Mouse (Mus musculus) T-helper 1 cell (primary cell): Measurements from ENCODE around the gene Gm21988.

Experiments
- in situ Hi-C: fragments of 300-600 bp; cut with MboI, MseI; formaldehyde crosslinking; loops from one replicate; pipeline ENCODE4 v1.15.1; 2025; ENCODE audit warnings: high pct_unique_total_duplicates

Gm21988 gene

DNA sequence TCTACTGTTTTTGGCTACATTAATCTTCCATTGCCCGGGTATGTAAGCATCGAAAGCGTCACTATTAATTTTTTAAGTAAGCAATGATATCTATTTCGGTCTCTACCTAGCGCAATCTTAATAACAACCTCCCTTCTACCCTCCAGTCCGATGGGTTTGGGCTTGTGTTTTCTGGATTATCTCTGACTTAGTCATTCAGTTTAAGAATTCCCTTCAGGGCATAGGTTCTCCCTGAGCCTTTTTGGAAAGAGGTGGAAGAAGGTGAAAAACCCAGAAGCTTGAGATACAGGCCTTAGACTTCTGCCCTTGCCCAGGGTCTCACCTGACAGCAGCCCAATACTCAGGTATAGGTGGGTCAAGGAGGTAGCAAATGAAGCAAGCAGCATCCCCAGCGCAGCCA is 19.8 kb downstream of the Gm21988 start:
- in situ Hi-C loops = no loop called here

DNA sequence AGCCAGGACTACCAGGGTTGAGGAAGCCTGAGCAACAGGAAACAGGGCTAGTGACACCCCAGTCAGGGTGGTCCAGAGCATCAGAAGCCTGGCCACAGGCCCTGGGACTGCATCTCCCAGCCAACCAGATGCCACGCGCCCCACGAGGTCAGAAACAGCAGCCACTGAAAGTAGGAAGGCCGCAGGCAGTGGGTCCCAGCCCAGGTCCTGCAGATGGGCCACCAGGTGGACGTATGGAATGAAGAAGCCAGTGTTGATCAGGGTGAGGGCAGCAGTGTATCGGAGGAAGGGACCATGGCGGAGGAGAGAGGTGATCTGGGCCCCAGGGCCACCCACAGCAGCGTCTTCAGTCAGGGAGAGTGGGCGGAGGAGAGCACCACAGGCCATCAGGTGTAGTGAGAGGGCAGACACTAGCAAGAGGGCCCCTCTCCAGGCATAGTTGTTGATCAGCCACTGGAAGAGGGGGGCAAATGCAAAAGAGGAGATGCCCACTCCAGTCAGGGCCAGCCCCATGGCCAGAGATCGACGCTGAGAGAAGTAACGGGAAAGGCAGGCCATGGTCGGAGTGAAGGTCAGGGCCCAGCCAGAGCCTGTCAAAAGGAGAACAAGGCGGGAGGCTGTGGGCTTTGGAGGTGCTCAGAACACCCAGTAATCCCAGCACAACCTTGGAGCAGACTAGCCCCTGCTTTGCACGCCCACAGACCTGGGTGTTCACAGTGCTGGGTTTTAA is 20.7 kb downstream of the Gm21988 start:
- in situ Hi-C loops = no loop called here

DNA sequence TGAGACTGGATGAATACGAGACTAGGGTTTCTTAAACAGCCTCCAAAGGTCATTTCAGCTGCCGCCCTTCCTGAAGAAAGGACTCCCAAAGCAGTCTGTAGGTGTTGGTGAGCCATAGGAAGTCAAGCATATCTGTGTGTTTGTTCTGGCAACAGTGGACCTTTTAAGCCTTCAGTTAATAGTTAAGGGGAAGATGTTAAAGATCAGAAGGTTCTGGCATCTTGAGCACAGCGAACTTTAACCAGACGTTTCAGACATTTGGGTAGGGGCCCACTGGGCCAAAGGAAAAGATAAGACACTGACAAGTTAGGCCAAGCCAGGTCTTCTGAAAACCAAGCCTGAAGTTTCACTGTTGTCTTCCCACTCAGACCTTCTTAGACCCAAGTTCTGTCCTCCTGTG is 21.6 kb downstream of the Gm21988 start:
- in situ Hi-C loops = no loop called here

DNA sequence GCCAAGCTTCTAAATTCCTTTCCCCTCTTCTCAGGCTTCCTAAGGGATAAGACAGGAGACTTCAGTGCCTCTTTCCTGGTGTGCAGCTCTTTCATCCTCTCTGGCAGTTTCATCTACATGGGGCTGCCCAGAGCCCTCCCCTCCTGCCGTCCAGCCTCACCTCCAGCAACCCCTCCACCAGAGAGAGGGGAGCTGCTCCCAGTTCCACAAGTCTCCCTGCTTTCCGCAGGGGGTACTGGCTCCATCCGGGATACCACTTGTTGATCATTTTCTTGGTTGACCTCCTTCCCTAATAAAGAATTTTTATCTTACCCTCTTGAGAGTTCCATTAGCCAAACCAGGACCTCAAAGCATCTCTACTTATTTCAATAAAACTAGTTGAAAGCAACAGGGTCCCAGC is 23.5 kb downstream of the Gm21988 start:
- in situ Hi-C loops = no loop called here

DNA sequence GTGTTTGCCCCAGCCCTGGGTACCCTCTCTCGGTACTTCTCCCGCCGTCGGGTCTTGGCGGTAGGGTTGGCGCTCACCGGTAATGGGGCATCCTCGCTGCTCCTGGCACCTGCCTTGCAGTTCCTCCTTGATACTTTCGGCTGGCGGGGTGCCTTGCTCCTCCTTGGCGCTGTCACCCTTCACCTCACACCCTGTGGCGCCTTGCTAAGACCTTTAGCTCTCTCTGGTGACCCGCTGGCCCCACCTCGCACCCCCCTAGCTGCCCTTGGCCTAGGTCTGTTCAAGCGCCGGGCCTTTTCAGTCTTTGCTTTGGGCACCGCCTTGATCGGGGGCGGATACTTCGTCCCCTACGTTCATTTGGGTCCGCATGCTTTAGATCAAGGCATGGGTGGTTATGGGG is 24.3 kb downstream of the Gm21988 start:
- in situ Hi-C loops = no loop called here

DNA sequence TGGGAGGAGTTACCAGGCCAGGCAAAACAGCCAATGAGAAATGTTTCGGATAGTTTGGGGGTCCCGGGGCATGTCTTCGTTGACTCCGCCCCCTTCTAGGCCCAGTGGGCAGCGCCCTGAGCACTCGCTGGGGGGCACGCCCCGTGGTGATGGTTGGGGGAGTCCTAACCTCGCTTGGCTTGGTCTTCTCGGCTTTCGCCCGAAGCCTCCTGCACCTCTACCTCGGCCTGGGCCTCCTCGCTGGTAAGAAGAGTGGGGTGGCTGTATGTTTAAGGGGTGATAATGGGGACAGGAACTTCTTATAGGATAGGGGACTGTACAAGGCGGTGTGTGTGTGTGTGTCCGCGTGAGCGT is 24.8 kb downstream of the Gm21988 start:
- in situ Hi-C loops = no loop called here

DNA sequence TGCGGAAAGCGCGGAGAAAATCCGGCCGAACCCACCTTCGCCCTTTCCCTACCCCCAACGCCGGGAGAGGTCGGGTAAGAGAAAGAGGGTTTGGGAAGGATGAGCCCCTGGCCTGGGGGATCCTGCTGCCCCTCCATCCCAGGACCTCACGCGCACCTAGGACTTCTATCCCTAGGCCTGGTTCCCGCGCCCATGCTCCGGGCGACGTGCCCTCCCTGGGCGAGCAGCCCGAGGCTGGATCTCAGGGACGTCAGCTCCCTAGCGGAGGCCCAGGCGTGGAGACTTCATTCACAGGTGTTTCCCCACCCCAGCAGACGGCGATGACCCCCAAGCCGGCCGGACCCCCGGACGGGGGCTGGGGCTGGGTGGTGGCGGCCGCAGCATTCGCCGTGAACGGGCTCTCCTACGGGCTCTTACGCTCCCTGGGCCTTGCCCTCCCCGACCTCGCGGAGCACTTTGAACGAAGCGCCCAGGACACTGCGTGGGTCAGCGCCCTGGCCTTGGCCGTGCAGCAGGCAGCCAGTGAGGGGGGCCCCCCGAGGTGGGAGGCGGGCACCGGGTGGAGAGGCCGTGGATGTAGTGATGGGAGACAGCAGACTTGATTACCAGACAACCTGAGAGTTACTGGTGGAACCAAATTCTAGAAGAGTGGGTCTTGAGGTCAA is 25.3 kb downstream of the Gm21988 start:
- in situ Hi-C loops = no loop called here

DNA sequence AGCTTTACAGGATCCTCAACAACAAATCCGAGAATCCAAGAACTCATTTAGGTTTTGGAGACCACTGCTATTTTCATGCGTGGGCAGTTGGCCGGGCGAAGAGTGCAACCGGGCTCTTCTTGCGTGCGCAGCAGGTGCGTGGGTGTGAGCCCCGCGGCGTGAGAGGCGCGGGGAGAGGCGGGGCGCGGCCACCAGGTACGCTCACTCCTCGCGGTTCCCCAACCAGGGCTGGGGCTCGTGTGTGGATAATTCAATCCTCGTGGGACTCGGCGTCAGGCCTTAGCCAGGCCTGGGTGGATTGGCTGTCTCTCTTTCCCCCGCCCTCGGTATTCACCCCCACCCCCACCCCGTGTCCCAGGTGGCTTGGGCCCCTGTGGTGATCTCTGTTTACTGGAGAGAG is 25.9 kb downstream of the Gm21988 start:
- in situ Hi-C loops = no loop called here

DNA sequence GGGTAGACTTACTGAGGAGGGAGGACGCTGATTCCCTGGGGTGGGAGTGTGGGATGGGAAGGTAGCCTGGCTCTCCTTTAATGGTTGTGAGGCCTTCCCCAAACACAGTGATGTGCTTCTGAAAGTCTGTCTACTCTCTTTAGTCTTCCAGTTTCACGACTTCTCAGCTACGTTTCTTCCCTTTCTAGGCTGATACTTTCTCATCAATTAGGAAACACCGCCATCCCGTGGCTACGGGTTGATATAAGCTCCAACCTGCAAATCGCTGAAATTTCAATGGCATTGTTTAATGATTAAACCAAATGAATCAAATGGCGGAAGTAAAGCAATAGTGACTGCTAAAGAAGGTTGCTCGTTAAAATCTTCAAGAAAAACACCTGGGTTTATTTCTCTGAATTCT is 26.7 kb downstream of the Gm21988 start:
- in situ Hi-C loops = no loop called here

DNA sequence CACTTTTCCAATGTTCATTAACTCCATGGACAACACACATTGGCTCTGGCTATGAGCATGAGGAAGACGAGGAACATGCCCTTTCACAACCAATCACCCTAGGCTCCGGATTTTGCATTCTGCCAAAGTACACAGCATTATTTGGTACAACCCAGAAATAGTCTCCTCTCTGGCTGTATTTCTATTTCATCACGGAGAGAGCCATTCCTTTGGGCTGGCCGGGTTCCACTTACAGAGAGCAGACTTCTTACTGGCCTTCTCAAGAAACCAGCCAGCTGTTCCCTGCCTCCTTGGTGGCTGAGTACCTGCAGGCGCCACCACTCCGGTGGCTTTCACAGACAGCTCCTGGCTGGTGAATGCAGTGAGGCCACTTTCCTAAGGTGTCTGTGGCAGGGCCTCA is 27.2 kb downstream of the Gm21988 start, which contains the start of gene Slc16a11:
Gene Slc16a11 (plus strand): TSS at position 330 of the 400 bp plus-strand sequence.
- in situ Hi-C loops = no loop called here

DNA sequence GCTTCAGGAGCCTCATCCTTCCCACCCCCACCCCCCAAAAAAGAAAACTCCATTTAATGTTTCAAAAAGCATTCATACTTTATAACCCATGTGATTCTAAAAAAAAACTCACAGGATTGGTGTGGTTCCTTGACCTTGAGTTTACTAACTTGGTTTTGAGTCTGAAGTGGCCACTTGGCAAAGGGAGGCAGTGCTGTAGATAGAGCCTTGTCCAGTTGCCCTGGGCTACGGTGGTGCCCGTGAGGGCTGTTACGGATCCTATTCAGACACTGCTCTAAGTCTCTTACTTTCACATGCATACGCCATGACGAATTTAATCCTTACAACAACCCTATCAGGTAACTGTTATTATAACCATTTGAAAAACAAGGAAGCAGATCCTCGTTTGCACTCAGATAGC is 27.7 kb downstream of the Gm21988 start:
- in situ Hi-C loops = no loop called here

DNA sequence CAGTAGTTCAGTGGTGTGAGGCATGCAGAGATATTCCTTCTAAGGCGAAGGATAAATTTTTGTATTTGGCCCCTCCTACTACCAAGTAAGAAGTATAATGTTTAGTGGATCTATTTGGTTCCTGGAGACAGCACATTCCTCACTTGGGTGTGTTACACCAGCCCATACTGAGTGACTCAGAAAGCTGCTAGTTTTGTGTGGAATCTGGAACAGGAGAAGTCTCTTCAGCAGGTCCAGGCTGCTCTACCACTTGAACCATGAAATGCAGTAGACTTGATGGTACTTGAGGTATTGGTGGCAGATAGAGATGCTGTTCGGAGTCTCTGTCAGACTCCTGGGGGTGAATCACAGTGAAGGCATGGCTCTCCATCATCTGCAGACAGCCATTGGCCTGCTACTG is 28.9 kb downstream of the Gm21988 start:
- in situ Hi-C loops = no loop called here

DNA sequence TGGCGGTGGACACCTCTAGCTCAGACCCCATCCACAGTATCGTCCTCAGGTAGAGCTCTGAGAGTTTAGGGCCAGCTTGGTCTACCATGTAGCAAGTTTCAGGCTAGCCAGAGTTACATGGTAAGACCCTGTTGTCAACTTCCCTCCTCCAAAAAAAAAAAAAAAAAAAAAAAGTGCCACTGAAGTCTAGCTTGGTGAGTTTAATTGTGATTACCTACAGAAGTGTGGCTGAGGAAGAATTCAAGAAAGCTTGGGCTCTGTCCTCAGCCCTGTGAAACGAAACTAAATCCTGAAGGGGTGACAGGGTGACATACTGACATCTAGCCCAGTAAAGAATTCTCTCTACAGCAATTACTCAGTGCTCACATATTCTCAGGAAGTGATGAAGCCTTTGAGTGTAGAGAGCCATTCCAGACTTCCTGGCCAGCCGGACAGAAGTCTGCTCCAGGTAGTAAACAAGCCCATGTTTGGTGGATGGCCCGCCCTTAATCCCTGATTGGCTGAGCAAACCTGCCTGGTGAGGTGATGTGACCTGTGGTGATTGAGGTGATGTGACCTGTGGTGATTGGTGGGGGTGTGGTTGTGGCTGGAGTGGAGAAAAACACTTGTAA is 30.7 kb downstream of the Gm21988 start:
- in situ Hi-C loops = no loop called here

DNA sequence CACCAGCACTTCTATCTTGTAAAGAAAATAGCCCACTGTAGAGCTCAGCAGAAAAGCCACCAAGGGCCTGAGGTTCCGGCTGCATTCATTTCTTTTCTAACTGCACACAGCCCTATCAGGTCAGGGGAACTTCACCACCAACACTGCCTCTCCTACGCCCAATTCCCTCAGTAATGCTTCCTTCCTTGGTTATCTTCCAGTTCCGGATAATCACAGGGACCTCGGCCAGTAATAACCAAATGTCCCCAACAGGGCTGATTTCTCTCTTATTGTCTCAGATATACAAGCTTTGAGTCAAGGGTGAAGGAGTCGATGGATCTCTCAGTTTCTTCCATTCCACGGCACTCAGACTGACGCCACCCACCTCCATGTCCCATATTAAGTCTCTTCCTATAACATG is 32.3 kb downstream of the Gm21988 start:
- in situ Hi-C loops = no loop called here

DNA sequence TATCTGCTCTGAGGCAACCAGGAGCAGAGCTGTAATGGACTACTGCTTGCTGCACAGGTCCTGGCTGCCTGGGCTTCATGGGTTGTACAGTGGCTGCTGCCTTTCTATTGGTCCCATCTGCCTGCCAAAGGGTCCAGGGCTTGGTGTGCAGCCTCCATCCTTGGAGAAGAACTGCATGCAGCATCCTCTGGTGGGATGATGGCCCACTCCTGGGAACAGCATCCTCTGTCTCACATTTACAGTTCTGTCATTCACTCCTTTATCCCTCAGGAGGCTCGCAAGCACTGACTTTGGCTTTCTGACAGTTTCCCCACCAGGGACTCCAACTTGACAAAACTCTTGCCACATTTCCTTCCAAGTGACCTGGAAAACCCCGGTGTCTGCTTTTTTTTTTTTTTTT is 32.8 kb downstream of the Gm21988 start:
- in situ Hi-C loops = no loop called here

DNA sequence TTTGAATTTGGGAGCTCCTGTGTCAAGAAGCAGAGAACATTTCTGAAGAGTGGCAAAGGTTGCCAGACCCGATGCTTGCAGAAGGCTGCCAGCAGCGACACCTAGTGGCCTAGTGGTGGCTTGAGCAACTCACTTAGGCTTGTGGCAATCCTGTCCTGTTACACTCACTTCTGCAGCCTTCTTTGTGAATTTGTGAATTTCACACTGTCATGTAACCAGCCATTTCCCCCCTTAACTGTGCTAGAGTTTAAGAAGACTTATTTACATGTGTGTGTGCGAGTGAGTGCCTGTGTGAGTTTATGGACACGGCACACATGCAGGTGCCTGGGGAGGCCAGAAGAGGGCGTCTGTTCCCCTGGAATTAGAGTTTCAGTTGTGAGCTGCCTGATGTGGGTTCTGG is 37.9 kb downstream of the Gm21988 start:
- in situ Hi-C loops = loop anchor here (5.0 kb wide), 1 partner anchor 149 kb away; the partner anchor contains the start of gene Asgr1

DNA sequence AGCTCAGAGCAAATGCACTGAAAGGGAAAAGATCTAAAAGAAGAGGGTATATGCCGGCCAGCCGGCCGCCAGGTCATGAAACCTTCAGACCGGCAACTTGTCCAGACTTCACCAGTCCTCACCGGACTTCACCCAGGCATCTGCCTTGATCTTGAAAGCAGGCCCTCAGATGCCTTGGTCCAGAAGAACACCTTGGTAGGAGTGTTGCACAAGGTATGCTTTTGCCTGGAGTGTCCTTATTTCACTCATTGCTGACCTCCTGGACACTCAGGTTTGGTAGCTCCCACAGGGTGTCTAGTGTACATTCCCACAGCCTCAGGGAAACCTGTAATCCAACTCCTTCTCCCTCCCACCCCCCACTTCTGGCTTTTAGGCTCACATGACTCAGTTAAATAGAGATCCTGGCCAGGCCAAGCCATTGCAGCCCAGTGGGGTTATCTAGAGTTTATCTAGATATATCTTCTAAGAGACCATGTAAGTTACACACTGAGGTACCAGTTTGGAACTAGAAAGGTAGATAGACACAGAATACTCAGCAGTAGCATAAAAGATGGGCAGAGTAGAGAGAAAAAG is 39.5 kb downstream of the Gm21988 start:
- in situ Hi-C loops = loop anchor here (5.0 kb wide), 1 partner anchor 148 kb away; the partner anchor contains the start of gene Asgr1

DNA sequence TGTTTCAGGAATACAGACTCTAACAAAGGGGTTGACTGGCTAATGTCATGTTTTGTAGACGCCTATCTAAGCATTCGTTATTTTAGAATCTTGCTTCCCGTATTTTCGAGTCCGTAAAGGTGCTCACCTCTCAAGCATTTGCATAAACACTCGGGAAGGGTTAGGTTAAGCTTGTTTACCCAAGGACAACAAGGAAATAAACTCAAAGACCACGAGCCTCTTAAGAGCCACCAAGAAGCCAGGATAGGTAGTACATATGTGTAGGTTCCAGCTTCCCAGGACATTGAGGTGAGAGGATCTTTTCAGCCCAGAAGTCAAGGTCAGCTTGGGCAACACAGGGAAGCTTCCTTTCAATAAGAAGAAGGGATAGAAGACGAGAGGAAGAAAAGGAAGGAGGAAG is 40.5 kb downstream of the Gm21988 start:
- in situ Hi-C loops = no loop called here

DNA sequence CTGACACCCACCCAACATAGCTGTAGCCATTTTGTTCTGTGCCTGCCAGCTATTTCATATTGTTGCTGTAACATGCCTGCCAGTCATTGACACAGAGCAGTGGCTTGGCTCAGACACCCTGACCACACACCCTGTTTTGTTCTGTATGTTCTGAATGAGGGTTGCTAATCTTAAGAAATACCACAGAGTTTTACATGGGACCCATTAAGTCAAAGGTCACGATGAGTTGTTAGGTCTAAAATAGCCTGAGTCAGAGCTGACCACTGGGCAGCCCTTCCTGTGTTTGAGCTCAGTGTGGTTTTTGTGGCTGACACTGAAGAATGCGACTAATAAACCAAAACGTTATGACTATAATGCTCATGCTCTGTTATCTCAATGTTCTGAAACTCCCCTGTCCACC is 41.3 kb downstream of the Gm21988 start:
- in situ Hi-C loops = no loop called here

DNA sequence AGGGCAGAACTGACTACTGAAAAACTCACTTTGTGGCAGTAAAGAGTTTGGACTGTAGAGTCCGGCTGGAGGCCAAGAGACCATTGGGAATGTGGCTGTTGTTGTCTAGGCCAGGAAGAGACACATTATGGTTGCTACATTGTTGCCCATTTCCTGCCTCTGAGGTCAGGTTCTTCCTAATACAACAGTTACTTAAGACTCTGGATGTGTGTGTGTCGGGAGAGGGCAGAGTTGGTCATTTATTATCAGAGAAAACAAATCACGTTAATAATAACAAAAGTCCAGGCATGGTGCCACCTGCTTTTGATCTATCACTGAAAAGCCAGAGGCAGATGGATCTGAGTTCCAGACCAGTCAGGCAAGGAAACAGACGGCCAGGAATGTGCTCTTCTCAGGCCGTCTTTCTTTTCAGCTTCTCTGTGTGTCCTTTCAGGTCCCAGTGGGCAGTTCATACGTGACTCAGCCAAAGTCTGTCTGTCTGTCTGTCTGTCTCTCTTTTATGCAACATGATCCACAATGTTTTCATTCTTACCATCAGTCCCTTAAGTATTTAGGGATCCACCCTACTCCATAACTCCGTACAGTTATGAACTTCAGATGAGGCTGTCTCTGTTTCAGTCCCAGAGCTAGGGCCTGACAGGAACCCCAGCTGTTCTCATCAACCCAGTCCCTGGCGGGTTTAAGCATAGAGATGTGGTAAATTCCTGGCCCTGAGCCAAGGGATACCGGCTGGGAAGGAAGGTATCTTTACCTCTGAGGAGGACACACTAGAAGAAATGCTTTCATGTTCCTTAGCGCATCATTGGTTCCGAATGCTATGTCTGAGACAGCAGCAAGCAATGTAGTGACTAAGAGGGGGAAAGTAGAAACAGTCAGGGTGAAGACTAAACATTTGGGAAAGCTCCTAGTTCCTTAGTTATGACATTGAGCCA is 46.0 kb downstream of the Gm21988 start:
- in situ Hi-C loops = no loop called here

DNA sequence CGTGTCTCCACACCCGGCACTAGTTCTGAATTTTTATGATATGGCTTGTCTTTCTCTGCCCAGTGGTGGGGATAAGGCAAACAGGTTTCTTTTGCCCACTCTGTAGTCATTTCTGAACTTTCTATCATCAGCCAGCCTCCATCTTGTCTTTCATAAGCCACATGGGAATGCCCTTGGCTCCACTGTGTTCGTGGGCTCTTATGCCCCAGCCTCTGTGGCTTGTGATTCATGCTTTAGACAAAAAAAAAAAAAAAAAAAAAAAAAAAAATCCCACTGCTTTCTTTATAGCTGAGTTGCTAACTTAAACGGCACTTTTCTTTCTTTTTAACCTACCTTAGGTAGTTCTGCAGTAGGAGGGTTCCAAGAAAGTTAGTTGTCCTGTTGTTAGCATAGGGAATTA is 47.5 kb downstream of the Gm21988 start:
- in situ Hi-C loops = no loop called here

DNA sequence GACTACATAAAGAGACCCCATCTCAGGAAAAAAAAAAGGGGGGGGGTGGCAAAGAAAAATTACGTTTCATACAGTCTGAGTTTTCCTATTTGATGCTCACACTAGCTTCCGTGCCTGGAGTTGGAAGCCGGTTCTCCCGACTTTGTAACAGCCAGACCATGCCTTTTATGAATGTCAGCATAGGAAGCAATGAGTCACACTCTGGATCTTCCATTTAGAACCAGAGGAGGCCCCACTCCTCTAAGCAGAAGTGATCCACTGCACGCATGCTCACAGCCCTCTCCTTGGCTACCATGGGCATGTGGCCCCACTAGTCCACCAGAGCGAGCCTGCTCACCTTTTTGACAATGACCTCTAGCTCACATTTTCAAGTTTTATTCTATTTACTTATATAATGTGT is 48.4 kb downstream of the Gm21988 start:
- in situ Hi-C loops = no loop called here
